Mouse (Mus musculus) embryonic facial prominence, embryonic 14.5 days (tissue): Measurements from ENCODE around the gene Steap3. TPM values are rescaled to one million over a fixed set of nuclear protein-coding genes. Genes with fewer than 3 reads are reported as not detected.

ENCODE experiments used
- ATAC-seq: fragments of 200-750 bp; cut with Nextera tagmentation; 2 replicates; pipeline ENCODE4 v1.8.0; 2017; ENCODE audit warnings: low read depth, moderate number of reproducible peaks, moderate TSS enrichment
- DNase-seq: peaks from one replicate; pipeline ENCODE4 v3.0.0-alpha.2; 2015; ENCODE audit warnings: low spot score
- H3K27ac ChIP-seq: fragments of 300-500 bp; sonication (generic); replicated peaks from 2 replicates; pipeline ENCODE4 v1.5.1; 2014; ENCODE audit warnings: low read depth, mild to moderate bottlenecking, low read length, moderate library complexity
- H3K27me3 ChIP-seq: fragments of 300-500 bp; sonication (generic); replicated peaks from 2 replicates; pipeline ENCODE4 v1.6.1; 2014; ENCODE audit warnings: low read length; ENCODE audit not compliant: control insufficient read depth, insufficient read depth
- H3K36me3 ChIP-seq: fragments of 300-500 bp; sonication (generic); 2 replicates; pipeline ENCODE4 v1.6.1; 2014; ENCODE audit warnings: low read length, mixed read lengths; ENCODE audit not compliant: control insufficient read depth, insufficient read depth
- H3K4me1 ChIP-seq: fragments of 300-500 bp; sonication (generic); 2 replicates; pipeline ENCODE4 v1.6.1; 2014; ENCODE audit warnings: antibody characterized with exemption, low read length; ENCODE audit not compliant: control insufficient read depth, insufficient read depth
- H3K4me2 ChIP-seq: fragments of 300-500 bp; sonication (generic); 2 replicates; pipeline ENCODE4 v1.6.1; 2014; ENCODE audit warnings: low read depth, mild to moderate bottlenecking, low read length, moderate library complexity, mixed read lengths
- H3K4me3 ChIP-seq: fragments of 300-500 bp; sonication (generic); 2 replicates; pipeline ENCODE4 v1.5.1; 2014; ENCODE audit warnings: low read depth, mild to moderate bottlenecking, low read length
- H3K9ac ChIP-seq: fragments of 300-500 bp; sonication (generic); 2 replicates; pipeline ENCODE4 v1.6.1; 2014; ENCODE audit warnings: low read depth, mild to moderate bottlenecking, low read length, moderate library complexity, mixed read lengths
- H3K9me3 ChIP-seq: fragments of 300-500 bp; sonication (generic); 2 replicates; pipeline ENCODE4 v1.6.1; 2016; ENCODE audit warnings: low read length; ENCODE audit not compliant: control insufficient read depth
- WGBS: fragments of 180-500 bp; shearing (Covaris S2); extraction: QIAGEN DNeasy Blood & Tissue Kit; methylation state at CpG from one replicate; pipeline ENCODE4 v1.1.7; 2014; 5-methylcytosine and 5-hydroxymethylcytosine counted together
- polyA plus RNA-seq: library from polyadenylated mRNA; unstranded; fragments of >200 nt; fragmentation: Nextera tagmentation; extraction: Ambion mirVana; gene quantifications from 2 replicates; pipeline ENCODE4 v1.2.1, GENCODE M21; 2014

Gene Steap3
- polyA plus RNA-seq, 1 experiment from 2014 or later, result 12.9 TPM

GRCm38 (mm10) chr1:120189206-120189605 lies 83.3 kb downstream of the Steap3 start:
- 87% methylated on average over 6 of the region's 6 CpGs for WGBS
- H3K27ac ChIP-seq, result no peak overlapping the region
- DNase-seq (no peak), ATAC-seq (no peak)
- no peaks in the 10 kb centered on the region for H3K4me1 ChIP-seq
- H3K4me3 ChIP-seq, result no peak overlapping the region
- no peaks in the 10 kb centered on the region for H3K27me3 ChIP-seq
- H3K9ac ChIP-seq, result no peak overlapping the region
- no peaks in the 10 kb centered on the region for H3K9me3 ChIP-seq
- no peaks in the 10 kb centered on the region for H3K36me3 ChIP-seq
- H3K4me2 ChIP-seq, result no peak overlapping the region

- ATAC-seq (no peak), DNase-seq (no peak)
- H3K9ac ChIP-seq, result no peak overlapping the region
- H3K27ac ChIP-seq, result no peak overlapping the region
- no peaks in the 10 kb centered on the region for H3K36me3 ChIP-seq
- H3K9me3 ChIP-seq, result no peaks in the 10 kb centered on the region
- no peak overlapping the region for H3K4me2 ChIP-seq
- no peak overlapping the region for H3K4me3 ChIP-seq
- 55% methylated on average over 7 of the region's 7 CpGs for WGBS
- no peaks in the 10 kb centered on the region for H3K4me1 ChIP-seq
- H3K27me3 ChIP-seq, result no peaks in the 10 kb centered on the region
Observed at GRCm38 (mm10) chr1:120187059-120187458, 85.4 kb downstream of the Steap3 start.

GRCm38 (mm10) chr1:120186655-120187054 lies 85.8 kb downstream of the Steap3 start:
- Histone ChIP-seq H3K4me3 (no peak overlapping the region), H3K4me2 (no peak overlapping the region), H3K36me3 (no peaks in the 10 kb centered on the region), H3K9ac (no peak overlapping the region), H3K27ac (no peak overlapping the region), H3K4me1 (no peaks in the 10 kb centered on the region), H3K9me3 (no peaks in the 10 kb centered on the region), H3K27me3 (no peaks in the 10 kb centered on the region)
- ATAC-seq (no peak), DNase-seq (no peak)
- 53% methylated on average over 9 of the region's 9 CpGs for WGBS

- no peak overlapping the region for H3K27ac ChIP-seq
- no peaks in the 10 kb centered on the region for H3K9me3 ChIP-seq
- no peak overlapping the region for H3K9ac ChIP-seq
- H3K4me2 ChIP-seq, result no peak overlapping the region
- H3K27me3 ChIP-seq, result no peaks in the 10 kb centered on the region
- H3K36me3 ChIP-seq, result no peaks in the 10 kb centered on the region
- no peaks in the 10 kb centered on the region for H3K4me1 ChIP-seq
- WGBS, result 26% methylated on average over 6 of the region's 6 CpGs
- ATAC-seq (no peak), DNase-seq (no peak)
- no peak overlapping the region for H3K4me3 ChIP-seq
Observed at GRCm38 (mm10) chr1:120186204-120186603, 86.3 kb downstream of the Steap3 start.

- DNase-seq, result no peak
- Histone ChIP-seq H3K27ac (no peak overlapping the region), H3K9me3 (no peaks in the 10 kb centered on the region), H3K9ac (no peak overlapping the region), H3K4me1 (no peaks in the 10 kb centered on the region), H3K36me3 (no peaks in the 10 kb centered on the region), H3K4me2 (no peak overlapping the region), H3K4me3 (no peak overlapping the region), H3K27me3 (no peaks in the 10 kb centered on the region)
- 90% methylated on average over 8 of the region's 8 CpGs for WGBS
- ATAC-seq, result no peak
Observed at GRCm38 (mm10) chr1:120177141-120177540, 95.4 kb downstream of the Steap3 start.

GRCm38 (mm10) chr1:120176313-120176712 lies 96.2 kb downstream of the Steap3 start:
- no peak overlapping the region for H3K4me3 ChIP-seq
- no peaks in the 10 kb centered on the region for H3K9me3 ChIP-seq
- H3K27ac ChIP-seq, result no peak overlapping the region
- ATAC-seq (no peak), DNase-seq (peak; percentile 19)
- H3K27me3 ChIP-seq, result no peaks in the 10 kb centered on the region
- WGBS, result 34% methylated on average over 14 of the region's 14 CpGs
- no peak overlapping the region for H3K4me2 ChIP-seq
- no peak overlapping the region for H3K9ac ChIP-seq
- H3K4me1 ChIP-seq, result no peaks in the 10 kb centered on the region
- H3K36me3 ChIP-seq, result no peaks in the 10 kb centered on the region

GRCm38 (mm10) chr1:120174991-120175390 lies 97.5 kb downstream of the Steap3 start:
- H3K4me3 ChIP-seq, result no peak overlapping the region
- WGBS, result 79% methylated on average over 4 of the region's 4 CpGs
- H3K27me3 ChIP-seq, result no peaks in the 10 kb centered on the region
- H3K9me3 ChIP-seq, result no peaks in the 10 kb centered on the region
- no peaks in the 10 kb centered on the region for H3K36me3 ChIP-seq
- no peak overlapping the region for H3K27ac ChIP-seq
- no peaks in the 10 kb centered on the region for H3K4me1 ChIP-seq
- no peak overlapping the region for H3K4me2 ChIP-seq
- no peak for DNase-seq
- no peak for ATAC-seq
- H3K9ac ChIP-seq, result no peak overlapping the region

GRCm38 (mm10) chr1:120171819-120172521 lies 100.5 kb downstream of the Steap3 start:
- ATAC-seq, result peak; percentile 47
- H3K4me1 ChIP-seq, result no peaks in the 10 kb centered on the region
- no peak overlapping the region for H3K4me2 ChIP-seq
- H3K9ac ChIP-seq, result no peak overlapping the region
- H3K27ac ChIP-seq, result no peak overlapping the region
- no peaks in the 10 kb centered on the region for H3K27me3 ChIP-seq
- peak; percentile 48 for DNase-seq
- no peak overlapping the region for H3K4me3 ChIP-seq
- H3K9me3 ChIP-seq, result no peaks in the 10 kb centered on the region
- no peaks in the 10 kb centered on the region for H3K36me3 ChIP-seq
- 53% methylated on average over 5 of the region's 5 CpGs for WGBS

- no peak for DNase-seq
- Histone ChIP-seq H3K4me2 (no peak overlapping the region), H3K27ac (no peak overlapping the region), H3K9ac (no peak overlapping the region), H3K9me3 (no peaks in the 10 kb centered on the region), H3K4me1 (no peaks in the 10 kb centered on the region), H3K4me3 (no peak overlapping the region), H3K36me3 (no peaks in the 10 kb centered on the region), H3K27me3 (no peaks in the 10 kb centered on the region)
- ATAC-seq, result no peak
- 81% methylated on average over 7 of the region's 7 CpGs for WGBS
Observed at GRCm38 (mm10) chr1:120170307-120170706, 102.2 kb downstream of the Steap3 start.
